Mouse (Mus musculus) spleen, postnatal 14 days (tissue): ENCODE results near the gene Vmn1r120.
"Not testable (repeated sequence)": the region's sequence is repeated elsewhere in the genome, so short reads cannot be mapped to it uniquely, and the experiment has no call there.

ENCODE experiments used
- DNase-seq, 2 experiments: peaks; one replicate each; pipeline ENCODE4 v3.0.0; 2021 to 2022; ENCODE audit warnings: low spot score in 2 of 2

The Vmn1r120 gene

DNA sequence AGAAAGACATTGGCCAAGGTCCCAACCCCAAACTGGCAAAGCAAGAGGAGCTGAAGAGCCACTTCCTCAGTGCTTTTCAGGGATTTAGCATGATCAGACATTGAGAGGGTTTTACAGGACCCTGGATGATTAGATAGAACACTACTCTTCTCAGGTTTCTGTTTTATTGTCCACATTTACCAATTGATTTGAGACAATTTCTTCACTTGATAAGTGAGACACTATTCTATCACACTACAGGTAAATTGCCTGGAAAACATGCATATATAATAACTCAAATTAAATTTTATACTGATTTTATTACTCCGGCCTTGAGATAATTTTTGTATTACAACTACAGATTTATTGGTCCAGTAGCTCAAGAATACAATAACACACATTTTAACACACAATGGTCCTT, at the start of gene Vmn1r120:
Gene Vmn1r120, minus strand, starts transcription at position 101 of the 400 bp plus-strand sequence.
- not testable (repeated sequence) for DNase-seq

DNA sequence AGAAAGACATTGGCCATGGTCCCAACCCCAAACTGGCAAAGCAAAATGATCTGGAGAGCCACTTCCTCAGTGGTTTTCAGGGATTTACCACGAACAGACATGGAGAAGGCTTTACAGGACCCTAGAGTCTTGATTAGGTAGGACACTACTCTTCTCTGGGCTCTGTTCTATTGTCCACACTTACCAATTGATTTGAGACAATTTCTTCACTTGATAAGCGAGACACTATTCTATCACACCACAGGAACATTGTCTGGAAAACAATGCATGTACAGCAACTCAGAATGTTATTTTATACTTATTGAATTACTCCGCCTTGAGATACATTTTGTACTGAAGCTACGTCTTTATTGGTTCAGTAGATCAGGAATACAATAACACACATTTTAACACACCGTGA, 44.8 kb upstream of the Vmn1r120 start, which contains the start of gene Vmn1r121:
Gene Vmn1r121, minus strand, starts transcription at position 101 of the 400 bp plus-strand sequence.
- not testable (repeated sequence) for DNase-seq

DNA sequence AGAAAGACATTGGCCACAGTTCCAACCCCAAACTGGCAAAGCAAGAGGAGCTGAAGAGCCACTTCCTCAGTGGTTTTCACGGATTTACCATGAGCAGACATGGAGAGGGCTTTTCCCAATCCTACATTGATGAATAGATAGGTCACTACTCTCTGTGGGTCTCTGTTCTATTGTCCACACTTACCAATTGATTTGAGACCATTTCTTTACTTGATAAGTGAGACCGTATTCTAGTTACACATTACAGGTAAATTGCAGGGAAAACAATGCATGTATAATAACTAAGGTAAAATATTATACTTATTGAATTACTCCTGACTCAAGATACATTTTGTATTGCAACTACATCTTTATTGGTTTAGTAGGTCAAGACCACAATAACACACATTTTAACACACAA, 41.2 kb downstream of the Vmn1r120 start, which contains the start of gene Vmn1r119:
Gene Vmn1r119, minus strand, starts transcription at position 101 of the 400 bp plus-strand sequence.
- DNase-seq = not testable (repeated sequence)
